Mouse (Mus musculus): ENCODE measurements around the gene Stx11.

GRCm38 (mm10) chr10:12991953-12992352 lies 27.9 kb upstream of the Stx11 start:
- TF ChIP-seq CTCF (IDR thresholded peaks at IDR 0.05; ENCODE audit: control insufficient read depth, insufficient read depth, low read length) (no peak), POLR2A (IDR thresholded peaks at IDR 0.05; ENCODE audit: borderline replicate concordance, control insufficient read depth, low read depth, low read length) (no peak)

Measured in bone marrow, adult 2 months (tissue).